Mouse (Mus musculus) testis, adult 2 months (tissue): ENCODE measurements at regions not wholly inside any gene's neighbourhood (a gene's known extent, or its start where the extent isn't known, plus 50 kb on each side); places are given as distances from the start of the nearest gene placed in this dataset.
A peak's percentile ranks its signal among the peaks of the same experiment; 100 is the strongest.

Experiments
- H3K27ac ChIP-seq: fragments of 200-500 bp; 2 replicates; pipeline ENCODE4 v1.5.1; 2012; ENCODE audit warnings: low read depth, low read length; ENCODE audit not compliant: control insufficient read depth, insufficient read depth
- H3K27me3 ChIP-seq: fragments of 200-500 bp; 2 replicates; pipeline ENCODE4 v1.6.1; 2012; ENCODE audit warnings: mild to moderate bottlenecking, low read length, moderate library complexity; ENCODE audit not compliant: control insufficient read depth, insufficient read depth
- H3K36me3 ChIP-seq: fragments of 200-500 bp; 2 replicates; pipeline ENCODE4 v1.6.1; 2012; ENCODE audit warnings: mild to moderate bottlenecking, low read length; ENCODE audit not compliant: control insufficient read depth, insufficient read depth
- H3K4me1 ChIP-seq: fragments of 200-500 bp; 2 replicates; pipeline ENCODE4 v1.6.1; 2012; ENCODE audit warnings: low read length; ENCODE audit not compliant: control insufficient read depth, insufficient read depth
- H3K4me3 ChIP-seq: fragments of 200-500 bp; 2 replicates; pipeline ENCODE4 v1.5.1; 2012; ENCODE audit warnings: low read depth, mild to moderate bottlenecking, low read length, moderate library complexity, mixed read lengths; ENCODE audit not compliant: control insufficient read depth
- CTCF ChIP-seq: fragments of 200-500 bp; IDR thresholded peaks from 2 replicates; pipeline ENCODE4 v1.5.1; 2012; ENCODE audit warnings: low read depth, mild to moderate bottlenecking, inconsistent platforms, low read length, moderate library complexity; ENCODE audit not compliant: control insufficient read depth, insufficient read depth, insufficient replicate concordance
- POLR2A ChIP-seq: fragments of 200-500 bp; IDR thresholded peaks from 2 replicates; pipeline ENCODE4 v1.6.1; 2012; ENCODE audit warnings: low read depth, mild to moderate bottlenecking, inconsistent platforms, low read length, moderate library complexity; ENCODE audit not compliant: control insufficient read depth

GRCm38 (mm10) chr3:9373896-9374295 lies 236.0 kb downstream of the Zfp704 start:
- no peaks in the 10 kb centered on the region for H3K36me3 ChIP-seq
- no peak overlapping the region for H3K27ac ChIP-seq
- no peak overlapping the region for H3K4me3 ChIP-seq
- H3K4me1 ChIP-seq, result no peaks in the 10 kb centered on the region
- no peaks in the 10 kb centered on the region for H3K27me3 ChIP-seq
- TF ChIP-seq POLR2A (no peak), CTCF (no peak)

- no peaks in the 10 kb centered on the region for H3K27me3 ChIP-seq
Measured at GRCm38 (mm10) chr3:9370096-9370495, 239.8 kb downstream of the Zfp704 start.

GRCm38 (mm10) chr3:9365791-9366190 lies 244.1 kb downstream of the Zfp704 start:
- Histone ChIP-seq H3K27ac (no peak overlapping the region), H3K4me3 (no peak overlapping the region), H3K36me3 (no peaks in the 10 kb centered on the region), H3K4me1 (no peaks in the 10 kb centered on the region), H3K27me3 (no peaks in the 10 kb centered on the region)
- no peak for TF ChIP-seq CTCF
- TF ChIP-seq POLR2A, result no peak

More at GRCm38 (mm10) chr3:9370096-9370495, 239.8 kb downstream of the Zfp704 start:
- Histone ChIP-seq H3K36me3 (no peaks in the 10 kb centered on the region), H3K27ac (no peak overlapping the region), H3K4me3 (no peak overlapping the region), H3K4me1 (no peaks in the 10 kb centered on the region)
- no peak for TF ChIP-seq POLR2A
- no peak for TF ChIP-seq CTCF

- no peak overlapping the region for H3K4me3 ChIP-seq
- peaks cover 4% of the 10 kb centered on the region for H3K4me1 ChIP-seq
- no peak overlapping the region for H3K27ac ChIP-seq
- no peaks in the 10 kb centered on the region for H3K36me3 ChIP-seq
- H3K27me3 ChIP-seq, result no peaks in the 10 kb centered on the region
- TF ChIP-seq CTCF (no peak), POLR2A (no peak)
Measured at GRCm38 (mm10) chr3:9359186-9359585, 250.7 kb downstream of the Zfp704 start.

GRCm38 (mm10) chr3:9358111-9358510 lies 251.8 kb downstream of the Zfp704 start:
- Histone ChIP-seq H3K27me3 (no peaks in the 10 kb centered on the region), H3K36me3 (no peaks in the 10 kb centered on the region), H3K4me1 (peaks cover 4% of the 10 kb centered on the region), H3K4me3 (no peak overlapping the region; the same call in 1 of the 2 replicates), H3K27ac (peak overlapping the region; percentile 6; the same call in 1 of the 2 replicates)
- TF ChIP-seq POLR2A, result no peak
- no peak for TF ChIP-seq CTCF

GRCm38 (mm10) chr3:9357639-9358038 lies 252.2 kb downstream of the Zfp704 start:
- Histone ChIP-seq H3K27ac (no peak overlapping the region), H3K27me3 (no peaks in the 10 kb centered on the region), H3K4me3 (no peak overlapping the region), H3K4me1 (peaks cover 4% of the 10 kb centered on the region), H3K36me3 (no peaks in the 10 kb centered on the region)
- no peak for TF ChIP-seq POLR2A
- no peak for TF ChIP-seq CTCF

GRCm38 (mm10) chr3:9355875-9356274 lies 254.0 kb downstream of the Zfp704 start:
- no peak for TF ChIP-seq CTCF
- no peak for TF ChIP-seq POLR2A
- no peaks in the 10 kb centered on the region for H3K36me3 ChIP-seq
- H3K27me3 ChIP-seq, result no peaks in the 10 kb centered on the region
- H3K4me3 ChIP-seq, result no peak overlapping the region
- no peak overlapping the region for H3K27ac ChIP-seq
- H3K4me1 ChIP-seq, result peaks cover 4% of the 10 kb centered on the region

- H3K4me1 ChIP-seq, result peaks cover 4% of the 10 kb centered on the region
- H3K36me3 ChIP-seq, result no peaks in the 10 kb centered on the region
- no peaks in the 10 kb centered on the region for H3K27me3 ChIP-seq
- no peak overlapping the region for H3K27ac ChIP-seq
- no peak overlapping the region for H3K4me3 ChIP-seq
- TF ChIP-seq CTCF, result no peak
- no peak for TF ChIP-seq POLR2A
Measured at GRCm38 (mm10) chr3:9354756-9355155, 255.1 kb downstream of the Zfp704 start.
